Mouse (Mus musculus) neural tube, embryonic 12.5 days (tissue): ENCODE measurements at regions not wholly inside any gene's neighbourhood (a gene's known extent, or its start where the extent isn't known, plus 50 kb on each side); places are given as distances from the start of the nearest gene placed in this dataset.

Source experiments
- ATAC-seq: fragments of 200-750 bp; cut with Nextera tagmentation; 2 replicates; pipeline ENCODE4 v1.8.0; 2017; ENCODE audit warnings: low read depth, mild to moderate bottlenecking, moderate TSS enrichment, moderate library complexity; ENCODE audit not compliant: low FRiP score
- H3K27ac ChIP-seq: fragments of 300-500 bp; sonication (generic); 2 replicates; pipeline ENCODE4 v1.5.1; 2016
- H3K27me3 ChIP-seq: fragments of 300-500 bp; sonication (generic); replicated peaks from 2 replicates; pipeline ENCODE4 v1.6.1; 2016; ENCODE audit warnings: mild to moderate bottlenecking
- H3K36me3 ChIP-seq: fragments of 300-500 bp; sonication (generic); 2 replicates; pipeline ENCODE4 v1.6.1; 2016; ENCODE audit warnings: mild to moderate bottlenecking
- H3K4me1 ChIP-seq: fragments of 300-500 bp; sonication (generic); 2 replicates; pipeline ENCODE4 v1.6.1; 2016
- H3K4me2 ChIP-seq: fragments of 300-500 bp; sonication (generic); replicated peaks from 2 replicates; pipeline ENCODE4 v1.6.1; 2016; ENCODE audit warnings: mild to moderate bottlenecking
- H3K4me3 ChIP-seq: fragments of 300-500 bp; sonication (generic); 2 replicates; pipeline ENCODE4 v1.5.1; 2016
- H3K9ac ChIP-seq: fragments of 300-500 bp; sonication (generic); 2 replicates; pipeline ENCODE4 v1.6.1; 2016; ENCODE audit warnings: mild to moderate bottlenecking
- H3K9me3 ChIP-seq: fragments of 300-500 bp; sonication (generic); 2 replicates; pipeline ENCODE4 v1.6.1; 2016; ENCODE audit warnings: mild to moderate bottlenecking
- WGBS: fragments of 180-500 bp; shearing (Covaris S2); methylation state at CpG from one replicate; pipeline ENCODE4 v1.1.7; 2016; 5-methylcytosine and 5-hydroxymethylcytosine counted together

GRCm38 (mm10) chr7:36136571-36136970 lies 333.8 kb upstream of the Zfp507 start:
- Histone ChIP-seq H3K4me3 (no peak overlapping the region), H3K9ac (no peak overlapping the region), H3K4me1 (peaks cover 15% of the 10 kb centered on the region), H3K9me3 (no peaks in the 10 kb centered on the region), H3K27me3 (no peaks in the 10 kb centered on the region), H3K27ac (no peak overlapping the region), H3K36me3 (no peaks in the 10 kb centered on the region), H3K4me2 (no peak overlapping the region)
- no peak for ATAC-seq
- WGBS, result 28% methylated on average over 5 of the region's 5 CpGs

- H3K4me1 ChIP-seq, result peaks cover 15% of the 10 kb centered on the region
- no peaks in the 10 kb centered on the region for H3K27me3 ChIP-seq
- H3K27ac ChIP-seq, result no peak overlapping the region
- H3K9ac ChIP-seq, result no peak overlapping the region
- no peak overlapping the region for H3K4me3 ChIP-seq
- 73% methylated on average over 4 of the region's 4 CpGs for WGBS
- no peaks in the 10 kb centered on the region for H3K36me3 ChIP-seq
- no peak overlapping the region for H3K4me2 ChIP-seq
- ATAC-seq, result no peak
- H3K9me3 ChIP-seq, result no peaks in the 10 kb centered on the region
These were observed 331.8 kb upstream of the Zfp507 start for GRCm38 (mm10) chr7:36134557-36134956.

- 2% methylated on average over 8 of the region's 8 CpGs for WGBS
- H3K4me2 ChIP-seq, result peak overlapping the region; percentile 24; the same call in 1 of the 2 replicates
- no peak overlapping the region for H3K27ac ChIP-seq
These were observed 330.9 kb upstream of the Zfp507 start for GRCm38 (mm10) chr7:36133658-36134143.

GRCm38 (mm10) chr7:36133026-36133425 lies 330.2 kb upstream of the Zfp507 start:
- no peaks in the 10 kb centered on the region for H3K36me3 ChIP-seq
- H3K4me3 ChIP-seq, result no peak overlapping the region
- ATAC-seq, result no peak
- no peaks in the 10 kb centered on the region for H3K27me3 ChIP-seq
- no peak overlapping the region for H3K27ac ChIP-seq
- H3K9ac ChIP-seq, result no peak overlapping the region
- no peaks in the 10 kb centered on the region for H3K9me3 ChIP-seq
- H3K4me1 ChIP-seq, result peaks cover 15% of the 10 kb centered on the region
- 73% methylated on average over 11 of the region's 11 CpGs for WGBS
- H3K4me2 ChIP-seq, result no peak overlapping the region

More at GRCm38 (mm10) chr7:36133658-36134143, 330.9 kb upstream of the Zfp507 start:
- peak; percentile 28; the same call in 1 of the 2 replicates for ATAC-seq
- Histone ChIP-seq H3K36me3 (no peaks in the 10 kb centered on the region), H3K27me3 (no peaks in the 10 kb centered on the region), H3K9me3 (no peaks in the 10 kb centered on the region), H3K4me3 (no peak overlapping the region), H3K9ac (no peak overlapping the region), H3K4me1 (peaks cover 15% of the 10 kb centered on the region)

- no peak for ATAC-seq
- no peak overlapping the region for H3K4me3 ChIP-seq
- no peaks in the 10 kb centered on the region for H3K27me3 ChIP-seq
- H3K9me3 ChIP-seq, result no peaks in the 10 kb centered on the region
- H3K4me1 ChIP-seq, result peaks cover 15% of the 10 kb centered on the region
- 59% methylated on average over 1 of the region's 1 CpGs for WGBS
- H3K27ac ChIP-seq, result no peak overlapping the region
- no peaks in the 10 kb centered on the region for H3K36me3 ChIP-seq
- H3K9ac ChIP-seq, result no peak overlapping the region
- H3K4me2 ChIP-seq, result no peak overlapping the region
These were observed 329.8 kb upstream of the Zfp507 start for GRCm38 (mm10) chr7:36132569-36132968.

- Histone ChIP-seq H3K4me1 (no peaks in the 10 kb centered on the region), H3K9ac (no peak overlapping the region), H3K27ac (no peak overlapping the region), H3K9me3 (no peaks in the 10 kb centered on the region), H3K27me3 (no peaks in the 10 kb centered on the region), H3K4me3 (no peak overlapping the region), H3K36me3 (no peaks in the 10 kb centered on the region), H3K4me2 (no peak overlapping the region)
- ATAC-seq, result no peak
- 75% methylated on average over 4 of the region's 4 CpGs for WGBS
These were observed 294.3 kb upstream of the Zfp507 start for GRCm38 (mm10) chr7:36097054-36097453.

- no peaks in the 10 kb centered on the region for H3K27me3 ChIP-seq
- no peak overlapping the region for H3K4me2 ChIP-seq
- no peaks in the 10 kb centered on the region for H3K9me3 ChIP-seq
- no peak overlapping the region for H3K4me3 ChIP-seq
- H3K9ac ChIP-seq, result no peak overlapping the region
- ATAC-seq, result no peak
- H3K4me1 ChIP-seq, result no peaks in the 10 kb centered on the region
- whole genome bisulfite sequencing, result 66% methylated on average over 20 of the region's 20 CpGs
- no peaks in the 10 kb centered on the region for H3K36me3 ChIP-seq
- no peak overlapping the region for H3K27ac ChIP-seq
These were observed 292.7 kb upstream of the Zfp507 start for GRCm38 (mm10) chr7:36095258-36096130.

- 86% methylated on average over 9 of the region's 9 CpGs for WGBS
- no peaks in the 10 kb centered on the region for H3K27me3 ChIP-seq
- ATAC-seq, result no peak
These were observed 288.3 kb upstream of the Zfp507 start for GRCm38 (mm10) chr7:36091132-36091531.

GRCm38 (mm10) chr7:36090291-36091123 lies 287.7 kb upstream of the Zfp507 start:
- no peak overlapping the region for H3K4me2 ChIP-seq
- H3K9me3 ChIP-seq, result no peaks in the 10 kb centered on the region
- no peak overlapping the region for H3K4me3 ChIP-seq
- 71% methylated on average over 22 of the region's 22 CpGs for whole genome bisulfite sequencing
- H3K36me3 ChIP-seq, result no peaks in the 10 kb centered on the region
- no peaks in the 10 kb centered on the region for H3K4me1 ChIP-seq
- H3K9ac ChIP-seq, result no peak overlapping the region
- no peaks in the 10 kb centered on the region for H3K27me3 ChIP-seq
- no peak for ATAC-seq
- H3K27ac ChIP-seq, result no peak overlapping the region

More at GRCm38 (mm10) chr7:36091132-36091531, 288.3 kb upstream of the Zfp507 start:
- Histone ChIP-seq H3K4me2 (no peak overlapping the region), H3K9me3 (no peaks in the 10 kb centered on the region), H3K4me3 (no peak overlapping the region), H3K9ac (no peak overlapping the region), H3K36me3 (no peaks in the 10 kb centered on the region), H3K27ac (no peak overlapping the region), H3K4me1 (no peaks in the 10 kb centered on the region)

- WGBS, result 86% methylated on average over 6 of the region's 6 CpGs
- no peaks in the 10 kb centered on the region for H3K27me3 ChIP-seq
- H3K27ac ChIP-seq, result no peak overlapping the region
- H3K4me3 ChIP-seq, result no peak overlapping the region
- no peak for ATAC-seq
- no peaks in the 10 kb centered on the region for H3K4me1 ChIP-seq
- no peaks in the 10 kb centered on the region for H3K9me3 ChIP-seq
- H3K9ac ChIP-seq, result no peak overlapping the region
- H3K36me3 ChIP-seq, result no peaks in the 10 kb centered on the region
- H3K4me2 ChIP-seq, result no peak overlapping the region
These were observed 284.8 kb upstream of the Zfp507 start for GRCm38 (mm10) chr7:36087598-36087997.

GRCm38 (mm10) chr7:36078666-36079065 lies 275.9 kb upstream of the Zfp507 start:
- no peak overlapping the region for H3K9ac ChIP-seq
- 80% methylated on average over 6 of the region's 6 CpGs for WGBS
- no peak overlapping the region for H3K4me2 ChIP-seq
- H3K9me3 ChIP-seq, result no peaks in the 10 kb centered on the region
- peaks cover 21% of the 10 kb centered on the region for H3K4me1 ChIP-seq
- no peak for ATAC-seq
- H3K36me3 ChIP-seq, result no peaks in the 10 kb centered on the region
- H3K4me3 ChIP-seq, result no peak overlapping the region
- H3K27ac ChIP-seq, result no peak overlapping the region
- no peaks in the 10 kb centered on the region for H3K27me3 ChIP-seq

GRCm38 (mm10) chr7:36078089-36078654 lies 275.4 kb upstream of the Zfp507 start:
- H3K27ac ChIP-seq, result no peak overlapping the region
- no peaks in the 10 kb centered on the region for H3K36me3 ChIP-seq
- ATAC-seq, result no peak
- H3K9me3 ChIP-seq, result no peaks in the 10 kb centered on the region
- H3K4me1 ChIP-seq, result peaks cover 23% of the 10 kb centered on the region
- H3K4me3 ChIP-seq, result no peak overlapping the region
- 70% methylated on average over 11 of the region's 11 CpGs for WGBS
- no peak overlapping the region for H3K9ac ChIP-seq
- no peak overlapping the region for H3K4me2 ChIP-seq
- H3K27me3 ChIP-seq, result no peaks in the 10 kb centered on the region
